Mouse (Mus musculus) heart, embryonic 13.5 days (tissue): ENCODE measurements at regions not wholly inside any gene's neighbourhood (a gene's known extent, or its start where the extent isn't known, plus 50 kb on each side); places are given as distances from the start of the nearest gene placed in this dataset.

ENCODE experiments used
- ATAC-seq: fragments of 200-750 bp; cut with Nextera tagmentation; 2 replicates; pipeline ENCODE4 v1.8.0; 2017; ENCODE audit warnings: moderate TSS enrichment; ENCODE audit not compliant: insufficient number of reproducible peaks, low FRiP score, low TSS enrichment; ENCODE audit errors: extremely low read depth
- H3K27ac ChIP-seq: fragments of 300-500 bp; sonication (generic); replicated peaks from 2 replicates; pipeline ENCODE4 v1.5.1; 2015; ENCODE audit warnings: moderate library complexity, mild to moderate bottlenecking, inconsistent platforms
- H3K27me3 ChIP-seq: fragments of 300-500 bp; sonication (generic); replicated peaks from 2 replicates; pipeline ENCODE4 v1.6.1; 2015; ENCODE audit warnings: mild to moderate bottlenecking, inconsistent platforms
- H3K36me3 ChIP-seq: fragments of 300-500 bp; sonication (generic); 2 replicates; pipeline ENCODE4 v1.6.1; 2015; ENCODE audit warnings: mild to moderate bottlenecking, inconsistent platforms
- H3K4me1 ChIP-seq: fragments of 300-500 bp; sonication (generic); 2 replicates; pipeline ENCODE4 v1.6.1; 2015; ENCODE audit warnings: inconsistent platforms
- H3K4me2 ChIP-seq: fragments of 300-500 bp; sonication (generic); 2 replicates; pipeline ENCODE4 v1.6.1; 2015; ENCODE audit warnings: inconsistent platforms, mild to moderate bottlenecking, moderate library complexity
- H3K4me3 ChIP-seq: fragments of 300-500 bp; sonication (generic); 2 replicates; pipeline ENCODE4 v1.5.1; 2015; ENCODE audit warnings: moderate library complexity, mild to moderate bottlenecking, inconsistent platforms
- H3K9ac ChIP-seq: fragments of 300-500 bp; sonication (generic); 2 replicates; pipeline ENCODE4 v1.6.1; 2015; ENCODE audit warnings: inconsistent platforms, mild to moderate bottlenecking, moderate library complexity
- H3K9me3 ChIP-seq: fragments of 300-500 bp; sonication (generic); 2 replicates; pipeline ENCODE4 v1.6.1; 2016; ENCODE audit warnings: inconsistent platforms
- WGBS: fragments of 180-500 bp; shearing (Covaris S2); methylation state at CpG from one replicate; pipeline ENCODE4 v1.1.7; 2015; ENCODE audit warnings: mixed read lengths; 5-methylcytosine and 5-hydroxymethylcytosine counted together

- H3K9ac ChIP-seq: no peak overlapping the region
- no peaks in the 10 kb centered on the region for H3K27me3 ChIP-seq
- H3K4me2 ChIP-seq: no peak overlapping the region
- H3K4me3 ChIP-seq: no peak overlapping the region
- no peaks in the 10 kb centered on the region for H3K36me3 ChIP-seq
- no peak overlapping the region for H3K27ac ChIP-seq
- no peaks in the 10 kb centered on the region for H3K9me3 ChIP-seq
- WGBS: 38% methylated on average over 3 of the region's 3 CpGs
- no peaks in the 10 kb centered on the region for H3K4me1 ChIP-seq
- ATAC-seq: no peak
Measured at GRCm38 (mm10) chr9:90683319-90683718, 412.7 kb upstream of the Tbc1d2b start.

GRCm38 (mm10) chr9:90690066-90690465, 419.5 kb upstream of the Tbc1d2b start:
- Histone ChIP-seq H3K9me3 (no peaks in the 10 kb centered on the region), H3K9ac (no peak overlapping the region), H3K4me3 (no peak overlapping the region), H3K4me2 (no peak overlapping the region), H3K4me1 (no peaks in the 10 kb centered on the region), H3K36me3 (no peaks in the 10 kb centered on the region), H3K27me3 (no peaks in the 10 kb centered on the region), H3K27ac (no peak overlapping the region)
- 82% methylated on average over 12 of the region's 12 CpGs for WGBS
- no peak for ATAC-seq

- no peaks in the 10 kb centered on the region for H3K9me3 ChIP-seq
- no peak overlapping the region for H3K4me2 ChIP-seq
- H3K4me3 ChIP-seq: no peak overlapping the region
- no peaks in the 10 kb centered on the region for H3K27me3 ChIP-seq
- ATAC-seq: no peak
- H3K4me1 ChIP-seq: no peaks in the 10 kb centered on the region
- H3K36me3 ChIP-seq: no peaks in the 10 kb centered on the region
- H3K27ac ChIP-seq: no peak overlapping the region
- H3K9ac ChIP-seq: no peak overlapping the region
Measured at GRCm38 (mm10) chr9:90691137-90691536, 420.5 kb upstream of the Tbc1d2b start.

GRCm38 (mm10) chr9:90691676-90692661, 421.4 kb upstream of the Tbc1d2b start:
- no peak overlapping the region for H3K4me2 ChIP-seq
- no peak overlapping the region for H3K4me3 ChIP-seq
- no peak overlapping the region for H3K27ac ChIP-seq
- H3K4me1 ChIP-seq: no peaks in the 10 kb centered on the region
- no peaks in the 10 kb centered on the region for H3K27me3 ChIP-seq
- 74% methylated on average over 12 of the region's 12 CpGs for WGBS
- H3K36me3 ChIP-seq: no peaks in the 10 kb centered on the region
- no peak for ATAC-seq
- H3K9ac ChIP-seq: no peak overlapping the region
- H3K9me3 ChIP-seq: no peaks in the 10 kb centered on the region

GRCm38 (mm10) chr9:90693031-90693671, 422.5 kb upstream of the Tbc1d2b start:
- Histone ChIP-seq H3K27me3 (no peaks in the 10 kb centered on the region), H3K4me3 (no peak overlapping the region), H3K27ac (no peak overlapping the region), H3K9ac (no peak overlapping the region), H3K9me3 (no peaks in the 10 kb centered on the region), H3K36me3 (no peaks in the 10 kb centered on the region), H3K4me1 (no peaks in the 10 kb centered on the region), H3K4me2 (no peak overlapping the region)
- ATAC-seq: no peak
- 66% methylated on average over 9 of the region's 9 CpGs for WGBS

GRCm38 (mm10) chr9:90694051-90694645, 423.5 kb upstream of the Tbc1d2b start:
- Histone ChIP-seq H3K27me3 (no peaks in the 10 kb centered on the region), H3K4me1 (no peaks in the 10 kb centered on the region), H3K9me3 (no peaks in the 10 kb centered on the region), H3K9ac (no peak overlapping the region), H3K4me2 (no peak overlapping the region), H3K36me3 (no peaks in the 10 kb centered on the region), H3K4me3 (no peak overlapping the region), H3K27ac (no peak overlapping the region)
- ATAC-seq: no peak
- WGBS: 69% methylated on average over 13 of the region's 13 CpGs

- no peak for ATAC-seq
- H3K4me1 ChIP-seq: no peaks in the 10 kb centered on the region
- WGBS: 69% methylated on average over 7 of the region's 7 CpGs
- H3K27ac ChIP-seq: no peak overlapping the region
- H3K36me3 ChIP-seq: no peaks in the 10 kb centered on the region
- no peak overlapping the region for H3K4me2 ChIP-seq
- no peaks in the 10 kb centered on the region for H3K9me3 ChIP-seq
- H3K27me3 ChIP-seq: no peaks in the 10 kb centered on the region
- no peak overlapping the region for H3K9ac ChIP-seq
- H3K4me3 ChIP-seq: no peak overlapping the region
Measured at GRCm38 (mm10) chr9:90695693-90696092, 425.1 kb upstream of the Tbc1d2b start.

- 64% methylated on average over 11 of the region's 11 CpGs for WGBS
- Histone ChIP-seq H3K9ac (no peak overlapping the region), H3K27ac (no peak overlapping the region), H3K4me2 (no peak overlapping the region), H3K4me3 (no peak overlapping the region), H3K27me3 (no peaks in the 10 kb centered on the region), H3K4me1 (no peaks in the 10 kb centered on the region), H3K9me3 (no peaks in the 10 kb centered on the region), H3K36me3 (no peaks in the 10 kb centered on the region)
- ATAC-seq: no peak
Measured at GRCm38 (mm10) chr9:90697279-90698000, 426.8 kb upstream of the Tbc1d2b start.

GRCm38 (mm10) chr9:90698439-90698838, 427.8 kb upstream of the Tbc1d2b start:
- 57% methylated on average over 7 of the region's 7 CpGs for WGBS
- Histone ChIP-seq H3K4me2 (no peak overlapping the region), H3K4me1 (peaks cover 3% of the 10 kb centered on the region; the same call in 1 of the 2 replicates), H3K4me3 (no peak overlapping the region), H3K36me3 (no peaks in the 10 kb centered on the region), H3K9ac (no peak overlapping the region), H3K27me3 (no peaks in the 10 kb centered on the region), H3K27ac (no peak overlapping the region), H3K9me3 (no peaks in the 10 kb centered on the region)
- ATAC-seq: no peak

GRCm38 (mm10) chr9:90699064-90699463, 428.5 kb upstream of the Tbc1d2b start:
- Histone ChIP-seq H3K27ac (no peak overlapping the region), H3K9ac (no peak overlapping the region), H3K27me3 (no peaks in the 10 kb centered on the region), H3K9me3 (no peaks in the 10 kb centered on the region), H3K4me3 (no peak overlapping the region), H3K4me2 (no peak overlapping the region), H3K36me3 (no peaks in the 10 kb centered on the region), H3K4me1 (peaks cover 3% of the 10 kb centered on the region; the same call in 1 of the 2 replicates)
- 38% methylated on average over 4 of the region's 4 CpGs for WGBS
- ATAC-seq: no peak
